Mouse (Mus musculus): ENCODE data around the gene Bspry.

- TF ChIP-seq TAL1 (IDR thresholded peaks at IDR 0.05; ENCODE audit: low read length) (no peak), GATA1 (IDR thresholded peaks at IDR 0.05; ENCODE audit: low read length) (no peak)
Measured at GRCm38 (mm10) chr4:62505991-62506390, 26.1 kb downstream of the Bspry start.

Measured in erythroblast, embryonic 14.5 days (primary cell).